Mouse (Mus musculus) midbrain, embryonic 14.5 days (tissue): ENCODE data around the gene Ptprq. TPM values are rescaled to one million over a fixed set of nuclear protein-coding genes. Genes with fewer than 3 reads are reported as not detected.

Source experiments
- microRNA-seq: library from miRNA; unstranded; fragments of <30 nt; microRNA quantifications from one replicate; pipeline ENCODE4, GENCODE M21; 2016
- polyA plus RNA-seq: library from polyadenylated mRNA; unstranded; fragments of >200 nt; fragmentation: Nextera tagmentation; extraction: Ambion mirVana; gene quantifications from 2 replicates; pipeline ENCODE4 v1.2.1, GENCODE M21; 2014

Gene Ptprq
- polyA plus RNA-seq, 1 experiment from 2014 or later: 0.43 TPM

Small RNA genes within 50 kb of the gene (microRNA-seq; reads per million reads assigned to microRNA genes)
- not detected for gene Gm44403

Other genes with a start within 250 kb of the Ptprq start
- gene Myf5, start 233.9 kb downstream of the Ptprq start, polyA plus RNA-seq: not detected in 2 replicates
- gene Myf6, start 225.3 kb downstream of the Ptprq start, polyA plus RNA-seq: not detected in 2 replicates
- 0.03 and 0.07 TPM in 2 replicates for gene Otogl, start 192.1 kb upstream of the Ptprq start, polyA plus RNA-seq